Mouse (Mus musculus): ENCODE data around the gene Baz2a.

DNA sequence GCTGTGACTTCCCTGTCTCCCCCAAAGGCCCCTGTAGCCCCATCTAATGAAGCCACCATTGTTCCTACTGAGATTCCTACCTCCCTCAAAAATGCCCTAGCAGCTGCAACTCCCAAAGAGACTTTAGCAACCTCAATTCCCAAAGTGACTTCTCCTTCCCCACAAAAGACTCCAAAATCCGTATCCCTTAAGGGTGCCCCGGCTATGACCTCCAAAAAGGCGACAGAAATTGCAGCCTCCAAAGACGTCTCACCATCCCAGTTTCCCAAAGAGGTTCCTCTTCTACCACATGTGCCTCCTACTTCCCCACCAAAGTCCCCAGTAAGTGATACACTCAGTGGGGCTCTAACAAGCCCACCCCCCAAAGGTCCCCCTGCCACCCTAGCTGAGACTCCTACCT lies 49.7 kb upstream of the Baz2a start:
- TF ChIP-seq POLR2A (IDR thresholded peaks at IDR 0.05; ENCODE audit: low read depth, low read length) (no peak; the same call in 1 of the 2 replicates), CTCF (conservative IDR thresholded peaks at IDR 0.05 in 1 of 2, IDR thresholded peaks at IDR 0.05 in 1 of 2; ENCODE audit: low read depth in 2 of 2, low read length in 2 of 2) (no peak), EP300 (IDR thresholded peaks at IDR 0.05; ENCODE audit: low read length) (no peak), ZMIZ1 (IDR thresholded peaks at IDR 0.05; ENCODE audit: low read depth, low read length) (no peak), MAX (IDR thresholded peaks at IDR 0.05; ENCODE audit: low read length) (no peak), ZNF384 (IDR thresholded peaks at IDR 0.05; ENCODE audit: low read depth, low read length) (no peak), BHLHE40 (IDR thresholded peaks at IDR 0.05; ENCODE audit: low read depth, low read length) (no peak), SMC3 (IDR thresholded peaks at IDR 0.05; ENCODE audit: low read depth, low read length) (no peak), KAT2A (IDR thresholded peaks at IDR 0.05; ENCODE audit: insufficient replicate concordance, low read length) (no peak), TCF12 (IDR thresholded peaks at IDR 0.05; ENCODE audit: low read depth, low read length) (no peak), USF1 (IDR thresholded peaks at IDR 0.05; ENCODE audit: low read depth, low read length) (no peak), PAX5 (IDR thresholded peaks at IDR 0.05; ENCODE audit: low read length) (no peak), IRF4 (IDR thresholded peaks at IDR 0.05; ENCODE audit: low read depth, low read length) (no peak), NELFE (IDR thresholded peaks at IDR 0.05; ENCODE audit: low read depth, low read length) (no peak)

Data from CH12.LX (cell line).